Mouse (Mus musculus) kidney, embryonic 16.5 days (tissue): ENCODE measurements around the gene 9130019O22Rik. TPM values are rescaled to one million over a fixed set of nuclear protein-coding genes. Genes with fewer than 3 reads are reported as not detected.

Experiments used
- ATAC-seq: fragments of 200-750 bp; cut with Nextera tagmentation; 2 replicates; pipeline ENCODE4 v1.8.0; 2017; ENCODE audit warnings: moderate TSS enrichment; ENCODE audit not compliant: low FRiP score, low TSS enrichment
- H3K27ac ChIP-seq: fragments of 300-500 bp; sonication (generic); 2 replicates; pipeline ENCODE4 v1.5.1; 2014; ENCODE audit warnings: low read length
- H3K27me3 ChIP-seq: fragments of 300-500 bp; sonication (generic); 2 replicates; pipeline ENCODE4 v1.6.1; 2014; ENCODE audit warnings: low read length, control low read depth, mixed read lengths; ENCODE audit not compliant: insufficient read depth
- H3K36me3 ChIP-seq: fragments of 300-500 bp; sonication (generic); 2 replicates; pipeline ENCODE4 v1.6.1; 2014; ENCODE audit warnings: low read length, control low read depth, mixed read lengths; ENCODE audit not compliant: insufficient read depth
- H3K4me1 ChIP-seq: fragments of 300-500 bp; sonication (generic); 2 replicates; pipeline ENCODE4 v1.6.1; 2014; ENCODE audit warnings: low read length, control low read depth, mixed read lengths; ENCODE audit not compliant: insufficient read depth
- H3K4me2 ChIP-seq: fragments of 300-500 bp; sonication (generic); replicated peaks from 2 replicates; pipeline ENCODE4 v1.6.1; 2014; ENCODE audit warnings: low read depth, low read length
- H3K4me3 ChIP-seq: fragments of 300-500 bp; sonication (generic); 2 replicates; pipeline ENCODE4 v1.5.1; 2014; ENCODE audit warnings: mild to moderate bottlenecking, low read length
- H3K9ac ChIP-seq: fragments of 300-500 bp; sonication (generic); replicated peaks from 2 replicates; pipeline ENCODE4 v1.6.1; 2014; ENCODE audit warnings: low read length
- H3K9me3 ChIP-seq: fragments of 300-500 bp; sonication (generic); 2 replicates; pipeline ENCODE4 v1.6.1; 2016; ENCODE audit warnings: low read length, control low read depth
- WGBS: fragments of 180-500 bp; shearing (Covaris S2); extraction: QIAGEN DNeasy Blood & Tissue Kit; methylation state at CpG from one replicate; pipeline ENCODE4 v1.1.7; 2014; 5-methylcytosine and 5-hydroxymethylcytosine counted together
- polyA plus RNA-seq: library from polyadenylated mRNA; unstranded; fragments of >200 nt; fragmentation: Nextera tagmentation; extraction: Ambion mirVana; gene quantifications from 2 replicates; pipeline ENCODE4 v1.2.1, GENCODE M21; 2015

9130019O22Rik gene
- polyA plus RNA-seq, result 6.8 and 7.0 TPM in 2 replicates

- ATAC-seq, result peak; percentile 72
- Histone ChIP-seq H3K4me2 (peak within 1 kb of the TSS; percentile 66), H3K9me3 (peaks cover 2% of the 10 kb centered on the region; the same call in 1 of the 2 replicates), H3K27me3 (no peaks in the 10 kb centered on the region), H3K4me3 (peak within 1 kb of the TSS; percentile 63), H3K36me3 (peaks cover 25% of the 10 kb centered on the region), H3K9ac (peak within 1 kb of the TSS; percentile 80), H3K4me1 (no peaks in the 10 kb centered on the region), H3K27ac (peak within 1 kb of the TSS; percentile 41; the same call in 1 of the 2 replicates)
- 19% methylated on average over 38 of the region's 38 CpGs for WGBS
Observed at GRCm38 (mm10) chr7:127386641-127387392, at the start of gene 9130019O22Rik. TSS of gene 9130019O22Rik (minus strand) at chr7:127387166.

- no peak overlapping the region for H3K27ac ChIP-seq
- H3K9ac ChIP-seq, result no peak overlapping the region
- ATAC-seq, result no peak
Observed at GRCm38 (mm10) chr7:127435206-127435605, 48.2 kb upstream of the 9130019O22Rik start.

GRCm38 (mm10) chr7:127426354-127426753 is 39.4 kb upstream of the 9130019O22Rik start:
- Histone ChIP-seq H3K9ac (no peak overlapping the region), H3K4me1 (peaks cover 4% of the 10 kb centered on the region), H3K27ac (no peak overlapping the region), H3K27me3 (peaks cover 6% of the 10 kb centered on the region; the same call in 1 of the 2 replicates), H3K36me3 (no peaks in the 10 kb centered on the region), H3K4me2 (no peak overlapping the region), H3K4me3 (no peak overlapping the region), H3K9me3 (no peaks in the 10 kb centered on the region)
- no peak for ATAC-seq
- 67% methylated on average over 3 of the region's 3 CpGs for WGBS

More at GRCm38 (mm10) chr7:127435206-127435605, 48.2 kb upstream of the 9130019O22Rik start:
- Histone ChIP-seq H3K4me2 (no peak overlapping the region), H3K36me3 (no peaks in the 10 kb centered on the region), H3K27me3 (no peaks in the 10 kb centered on the region), H3K4me1 (no peaks in the 10 kb centered on the region), H3K9me3 (no peaks in the 10 kb centered on the region; the same call in 1 of the 2 replicates), H3K4me3 (no peak overlapping the region)
- 88% methylated on average over 4 of the region's 4 CpGs for WGBS

- WGBS, result 80% methylated on average over 2 of the region's 2 CpGs
- H3K4me1 ChIP-seq, result peaks cover 9% of the 10 kb centered on the region
- no peak overlapping the region for H3K27ac ChIP-seq
- no peak for ATAC-seq
- no peaks in the 10 kb centered on the region for H3K36me3 ChIP-seq
- no peak overlapping the region for H3K9ac ChIP-seq
- no peaks in the 10 kb centered on the region for H3K9me3 ChIP-seq
- H3K27me3 ChIP-seq, result peaks cover 6% of the 10 kb centered on the region; the same call in 1 of the 2 replicates
- no peak overlapping the region for H3K4me3 ChIP-seq
- H3K4me2 ChIP-seq, result no peak overlapping the region
Observed at GRCm38 (mm10) chr7:127425911-127426310, 38.9 kb upstream of the 9130019O22Rik start.

- ATAC-seq, result no peak
- 95% methylated on average over 3 of the region's 3 CpGs for WGBS
- peaks cover 6% of the 10 kb centered on the region; the same call in 1 of the 2 replicates for H3K27me3 ChIP-seq
- peaks cover 9% of the 10 kb centered on the region for H3K4me1 ChIP-seq
- H3K9ac ChIP-seq, result no peak overlapping the region
- no peak overlapping the region for H3K4me3 ChIP-seq
- no peaks in the 10 kb centered on the region for H3K9me3 ChIP-seq
- no peak overlapping the region for H3K27ac ChIP-seq
- no peaks in the 10 kb centered on the region for H3K36me3 ChIP-seq
- no peak overlapping the region for H3K4me2 ChIP-seq
Observed at GRCm38 (mm10) chr7:127425291-127425690, 38.3 kb upstream of the 9130019O22Rik start.

- ATAC-seq, result peak; percentile 56; the same call in 1 of the 2 replicates
- Histone ChIP-seq H3K4me1 (peaks cover 9% of the 10 kb centered on the region), H3K4me2 (peak overlapping the region; percentile 83), H3K9ac (peak overlapping the region; percentile 90), H3K9me3 (no peaks in the 10 kb centered on the region), H3K27ac (no peak overlapping the region), H3K36me3 (0 out of 2 replicates have a peak, but pooled peaks cover 4% of the 10 kb centered on the region), H3K27me3 (peaks cover 6% of the 10 kb centered on the region; the same call in 1 of the 2 replicates), H3K4me3 (peak overlapping the region; percentile 85)
- WGBS, result 2% methylated on average over 15 of the region's 15 CpGs
Observed at GRCm38 (mm10) chr7:127422247-127422646, 35.3 kb upstream of the 9130019O22Rik start.

GRCm38 (mm10) chr7:127421388-127422191 is 34.6 kb upstream of the 9130019O22Rik start, which contains the start of gene Zfp688:
TSS of gene Zfp688 (minus strand) at chr7:127422068.
- peaks cover 9% of the 10 kb centered on the region for H3K4me1 ChIP-seq
- 0 out of 2 replicates have a peak within 1 kb of the TSS, but pooled peaks have one; percentile 48 for H3K27ac ChIP-seq
- under 1% methylated on average over 48 of the region's 48 CpGs for WGBS
- ATAC-seq, result peak; percentile 97
- H3K9ac ChIP-seq, result peak within 1 kb of the TSS; percentile 90
- H3K36me3 ChIP-seq, result 0 out of 2 replicates have a peak, but pooled peaks cover 4% of the 10 kb centered on the region
- H3K4me2 ChIP-seq, result peak within 1 kb of the TSS; percentile 83
- no peaks in the 10 kb centered on the region for H3K9me3 ChIP-seq
- peaks cover 6% of the 10 kb centered on the region; the same call in 1 of the 2 replicates for H3K27me3 ChIP-seq
- peak within 1 kb of the TSS; percentile 85 for H3K4me3 ChIP-seq

GRCm38 (mm10) chr7:127411418-127411817 is 24.5 kb upstream of the 9130019O22Rik start:
- no peak overlapping the region for H3K4me3 ChIP-seq

More at GRCm38 (mm10) chr7:127411418-127411817, 24.5 kb upstream of the 9130019O22Rik start:
- no peak overlapping the region for H3K9ac ChIP-seq
- no peak for ATAC-seq
- H3K4me1 ChIP-seq, result no peaks in the 10 kb centered on the region
- no peaks in the 10 kb centered on the region for H3K27me3 ChIP-seq
- no peak overlapping the region for H3K27ac ChIP-seq
- 68% methylated on average over 2 of the region's 2 CpGs for WGBS
- H3K36me3 ChIP-seq, result no peaks in the 10 kb centered on the region
- H3K9me3 ChIP-seq, result no peaks in the 10 kb centered on the region
- H3K4me2 ChIP-seq, result no peak overlapping the region
